Mouse (Mus musculus) mouse trophoblast stem cell (cell line): ENCODE data around the gene Nf2.

Experiments
- in situ Hi-C, 2 experiments: fragments of 300-500 bp; cut with MseI, MboI; formaldehyde crosslinking; loops; 2 replicates in 1 of 2; 3 replicates in 1 of 2; pipeline ENCODE4 v1.15.1; 2025

Nf2 gene

DNA sequence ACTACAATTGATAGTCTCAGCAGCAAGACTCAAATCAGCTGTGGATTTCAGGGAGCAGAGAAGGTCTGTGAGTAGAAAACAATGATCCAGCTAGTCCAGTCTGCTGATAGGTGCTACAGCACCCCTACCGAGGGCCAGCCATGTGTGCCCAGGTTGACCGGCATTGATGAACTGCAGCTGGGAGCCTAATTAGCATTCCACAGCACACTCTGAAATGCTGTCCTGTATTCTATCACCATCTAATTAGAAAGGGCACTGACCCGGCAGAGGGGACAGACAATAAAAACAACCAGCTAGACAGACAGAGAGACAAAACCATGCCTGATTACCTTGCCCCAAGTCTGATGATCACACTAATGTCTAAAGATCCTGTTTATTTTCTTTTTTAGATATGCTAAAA, 56.3 kb downstream of the Nf2 start:
- in situ Hi-C loops, result no loop called here

- in situ Hi-C loops, result no loop called here
Measured at GRCm38 (mm10) chr11:4791549-4791948, 57.8 kb downstream of the Nf2 start.

DNA sequence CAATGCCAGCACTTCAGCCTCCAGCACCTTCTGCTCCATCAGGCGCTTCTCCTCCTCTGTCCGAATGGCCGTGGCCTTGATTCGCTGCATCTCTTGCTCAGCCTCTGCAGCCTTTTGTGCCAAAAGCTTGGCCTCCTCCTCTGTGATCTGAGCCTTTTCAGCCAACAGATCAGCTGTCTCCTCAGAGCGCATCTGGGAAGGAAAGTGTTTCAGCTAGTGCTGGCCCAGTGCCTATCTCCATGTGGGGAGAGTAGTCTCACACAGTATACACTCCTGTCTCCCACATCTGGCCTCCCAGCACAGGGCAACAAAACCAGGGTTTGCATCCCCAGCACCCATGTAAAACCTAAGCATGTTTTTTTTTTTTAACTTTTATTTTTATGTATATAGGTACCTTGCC, 59.6 kb downstream of the Nf2 start:
- in situ Hi-C loops, result no loop called here

DNA sequence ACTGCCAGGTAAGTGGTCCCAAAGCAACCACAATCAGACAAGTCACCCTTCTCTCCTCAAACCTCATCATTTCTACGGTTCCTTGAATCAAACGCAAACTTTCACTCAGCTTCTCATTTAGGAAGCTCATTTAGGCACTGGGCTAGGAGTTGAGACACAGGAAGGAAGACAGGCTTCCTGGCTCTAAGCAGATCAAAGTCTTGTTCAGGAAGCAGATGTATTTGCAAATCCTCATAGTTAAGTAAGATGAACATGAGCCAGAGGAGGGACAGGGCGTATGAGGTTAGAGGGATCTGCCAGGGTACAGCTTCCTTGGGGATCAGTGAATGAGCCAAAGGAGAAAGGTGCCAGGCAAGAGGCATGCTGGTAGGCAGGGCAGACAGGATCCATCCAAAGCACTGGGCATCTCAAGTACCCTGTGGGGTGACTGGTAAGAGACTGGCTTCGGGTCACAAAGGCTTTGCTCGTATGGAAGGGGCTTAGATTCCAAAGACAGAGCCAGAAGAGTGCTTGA, 64.7 kb downstream of the Nf2 start:
- in situ Hi-C loops, result no loop called here

DNA sequence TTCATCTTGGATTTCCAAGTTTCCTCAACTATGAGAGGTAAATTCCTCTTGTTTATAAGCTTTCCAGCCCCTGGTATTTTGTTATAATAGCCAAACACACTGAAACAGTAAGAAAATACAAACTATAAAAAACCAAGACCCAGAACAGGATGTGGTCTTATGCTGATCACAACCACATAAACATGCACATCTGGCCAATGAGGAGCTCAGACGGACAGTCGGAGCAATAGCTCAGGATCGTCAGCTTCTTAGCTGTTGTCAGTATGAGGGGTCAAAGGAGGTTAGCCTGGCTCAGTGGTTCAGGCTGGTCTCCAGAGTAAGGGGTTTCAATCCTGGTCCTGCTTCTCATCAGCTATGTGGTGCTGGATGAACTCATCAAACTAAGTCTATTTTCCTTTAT, 66.2 kb downstream of the Nf2 start:
- in situ Hi-C loops, result no loop called here

DNA sequence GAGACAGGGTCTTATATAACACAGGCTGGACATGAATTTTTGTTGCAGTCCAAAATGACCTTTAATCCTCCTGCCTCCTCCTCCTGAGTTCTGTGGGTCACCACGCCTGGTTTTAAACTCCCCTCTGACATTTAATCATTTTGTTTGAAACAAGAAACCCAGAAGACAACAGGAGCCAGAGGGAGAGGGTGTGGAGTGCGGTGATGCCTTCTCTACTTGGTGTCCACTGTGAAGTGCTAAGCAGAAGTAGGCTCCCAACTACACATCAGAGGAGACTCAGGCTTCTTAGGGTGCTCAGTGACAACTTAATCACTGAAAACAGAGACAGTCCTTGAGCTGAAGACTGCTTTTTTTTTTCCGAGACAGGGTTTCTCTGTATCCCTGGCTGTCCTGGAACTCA, 68.4 kb downstream of the Nf2 start:
- in situ Hi-C loops, result no loop called here

DNA sequence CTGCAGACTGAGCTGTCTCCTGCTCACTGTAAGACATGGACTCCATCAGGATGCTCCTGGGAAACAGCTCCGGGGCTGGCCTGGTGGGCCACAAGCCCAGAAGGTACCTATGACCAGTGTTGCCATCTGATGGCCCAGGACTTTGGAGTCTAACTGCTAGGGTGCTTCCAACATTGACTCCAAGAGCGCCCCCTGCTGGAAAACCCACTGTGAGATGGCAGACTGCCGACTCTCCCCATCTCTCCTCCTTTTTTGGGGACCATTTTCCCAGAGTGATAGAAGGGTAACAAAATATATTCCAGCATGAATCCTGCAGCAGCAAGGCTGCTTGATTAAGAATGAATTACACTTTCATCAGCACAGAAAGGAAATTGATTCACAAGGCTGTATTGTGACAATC, 76.4 kb downstream of the Nf2 start:
- in situ Hi-C loops, result no loop called here

DNA sequence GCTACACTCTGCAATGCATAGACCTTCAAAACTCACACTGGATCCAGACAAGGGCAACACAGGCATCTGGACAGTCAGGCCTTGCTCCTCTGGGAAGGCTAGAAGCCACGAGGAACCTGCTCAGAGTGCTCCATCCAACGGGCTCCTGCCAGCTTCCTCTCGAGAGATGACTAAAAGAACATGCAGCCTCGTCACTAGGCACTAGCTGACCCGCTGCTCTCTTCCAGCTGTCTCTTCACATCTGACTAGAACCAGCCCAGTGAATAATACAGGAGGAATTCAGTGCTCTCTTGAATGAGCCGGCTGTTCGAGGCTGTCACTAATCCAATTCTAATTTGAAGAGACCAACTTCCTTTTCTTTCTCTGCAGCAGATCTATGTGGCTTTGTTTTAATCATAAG, 77.6 kb downstream of the Nf2 start:
- in situ Hi-C loops, result no loop called here

- in situ Hi-C loops, result no loop called here
Measured at GRCm38 (mm10) chr11:4769881-4770280, 79.5 kb downstream of the Nf2 start.

DNA sequence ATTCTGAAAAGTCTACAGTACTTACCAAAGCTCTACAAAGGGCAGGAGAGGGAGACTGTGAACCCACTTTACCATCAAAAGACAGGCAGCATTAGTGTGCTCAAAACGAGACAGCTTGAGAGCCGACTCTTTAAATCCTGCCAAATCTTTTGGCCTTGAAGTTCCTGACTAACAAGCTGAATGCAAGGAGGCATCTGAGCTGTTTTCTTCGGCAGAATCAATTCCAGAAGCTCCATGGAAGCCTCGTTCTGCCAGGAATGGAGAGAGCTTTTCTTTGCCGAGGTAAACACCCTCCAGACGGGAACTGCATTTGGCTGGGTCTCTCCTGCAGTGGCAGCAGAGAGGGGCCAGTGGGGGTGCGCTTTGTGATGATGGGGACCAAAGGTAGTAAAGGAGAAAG, 80.0 kb downstream of the Nf2 start:
- in situ Hi-C loops, result no loop called here

GRCm38 (mm10) chr11:4768399-4768798, 80.9 kb downstream of the Nf2 start:
- in situ Hi-C loops, result no loop called here

- in situ Hi-C loops, result no loop called here
Measured at GRCm38 (mm10) chr11:4764476-4764875, 84.9 kb downstream of the Nf2 start.

DNA sequence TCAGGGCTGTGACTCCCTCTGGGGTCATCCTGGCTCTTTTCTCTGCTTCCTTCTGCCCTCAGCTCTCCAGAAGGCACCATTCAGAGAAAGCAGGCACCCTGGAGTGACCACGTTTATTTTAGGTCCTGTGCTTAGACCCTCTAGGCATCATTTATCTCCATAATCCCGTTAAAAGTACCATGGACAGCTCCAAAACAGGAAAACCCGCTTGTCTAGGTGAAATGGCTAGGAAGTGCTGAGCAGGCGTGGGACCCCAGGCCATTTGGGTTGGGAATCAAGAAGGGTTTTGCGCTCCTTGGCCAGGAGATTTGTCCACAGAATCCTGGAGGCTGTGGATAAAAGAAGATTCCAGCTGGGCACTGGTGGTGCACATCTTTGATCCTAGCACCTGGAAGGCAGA, 85.7 kb downstream of the Nf2 start:
- in situ Hi-C loops, result no loop called here

GRCm38 (mm10) chr11:4762511-4762910, 86.8 kb downstream of the Nf2 start:
- in situ Hi-C loops, result no loop called here

- in situ Hi-C loops, result no loop called here
Measured at GRCm38 (mm10) chr11:4761991-4762390, 87.3 kb downstream of the Nf2 start.

DNA sequence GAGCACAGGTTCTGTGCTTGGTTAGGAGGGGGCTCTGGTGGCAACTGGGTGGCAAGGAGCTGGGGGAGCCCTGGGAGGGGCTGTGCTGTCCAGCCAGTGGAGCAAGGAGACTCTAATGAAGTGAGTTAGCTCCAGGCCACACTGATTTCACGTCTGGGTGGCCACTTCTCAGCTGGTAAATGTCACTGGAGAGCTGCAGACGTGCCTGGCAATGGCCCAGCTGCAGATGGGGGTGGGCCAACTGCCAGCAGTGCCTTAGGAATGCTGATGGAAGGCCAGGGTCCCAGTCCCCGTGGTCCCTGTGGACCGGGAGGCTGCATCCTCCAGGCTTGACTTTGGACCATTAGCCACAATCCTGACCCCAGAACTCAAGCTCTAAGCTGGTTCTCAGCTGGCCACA, 88.9 kb downstream of the Nf2 start:
- in situ Hi-C loops, result no loop called here

- in situ Hi-C loops, result no loop called here
Measured at GRCm38 (mm10) chr11:4757789-4758158, 91.6 kb downstream of the Nf2 start.

- in situ Hi-C loops, result no loop called here
Measured at GRCm38 (mm10) chr11:4756984-4757788, 92.2 kb downstream of the Nf2 start.

GRCm38 (mm10) chr11:4756460-4756859, 92.9 kb downstream of the Nf2 start:
- in situ Hi-C loops, result no loop called here

GRCm38 (mm10) chr11:4754867-4755266, 94.5 kb downstream of the Nf2 start:
- in situ Hi-C loops, result no loop called here

GRCm38 (mm10) chr11:4754036-4754435, 95.3 kb downstream of the Nf2 start:
- in situ Hi-C loops, result no loop called here

DNA sequence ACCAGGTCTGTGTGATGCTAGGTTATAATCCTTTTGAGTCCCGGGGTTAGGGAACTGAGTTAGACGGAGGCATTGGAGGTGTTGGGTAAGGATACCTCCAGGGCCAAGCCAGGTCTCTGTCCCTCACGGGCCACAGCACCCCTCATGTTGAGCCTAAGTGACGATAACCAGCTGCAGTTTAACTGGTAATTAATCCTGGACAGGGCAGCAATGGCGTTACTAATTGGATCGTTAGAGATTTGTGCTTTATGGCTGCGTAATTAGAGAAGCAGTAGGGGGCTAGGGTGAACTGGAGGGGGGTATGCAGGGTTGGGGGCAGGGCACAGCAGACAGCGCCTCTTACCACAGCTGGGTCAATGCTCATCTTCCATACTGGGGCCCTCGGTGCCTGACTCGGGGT, 96.5 kb downstream of the Nf2 start:
- in situ Hi-C loops, result no loop called here

- in situ Hi-C loops, result no loop called here
Measured at GRCm38 (mm10) chr11:4750263-4750662, 99.1 kb downstream of the Nf2 start.

GRCm38 (mm10) chr11:4747285-4747684, 102.1 kb downstream of the Nf2 start:
- in situ Hi-C loops, result no loop called here
